Mouse (Mus musculus) kidney, adult 9 months (tissue): ENCODE results near the gene Mpp1.
A peak's percentile ranks its signal among the peaks of the same experiment; 100 is the strongest.

ENCODE experiments used
- DNase-seq: peaks from one replicate; pipeline ENCODE4 v3.0.0; 2022

Mpp1 gene

GRCm38 (mm10) chrX:75083982-75084773, 46.6 kb downstream of the Mpp1 start:
- peak; percentile 6 for DNase-seq

DNA sequence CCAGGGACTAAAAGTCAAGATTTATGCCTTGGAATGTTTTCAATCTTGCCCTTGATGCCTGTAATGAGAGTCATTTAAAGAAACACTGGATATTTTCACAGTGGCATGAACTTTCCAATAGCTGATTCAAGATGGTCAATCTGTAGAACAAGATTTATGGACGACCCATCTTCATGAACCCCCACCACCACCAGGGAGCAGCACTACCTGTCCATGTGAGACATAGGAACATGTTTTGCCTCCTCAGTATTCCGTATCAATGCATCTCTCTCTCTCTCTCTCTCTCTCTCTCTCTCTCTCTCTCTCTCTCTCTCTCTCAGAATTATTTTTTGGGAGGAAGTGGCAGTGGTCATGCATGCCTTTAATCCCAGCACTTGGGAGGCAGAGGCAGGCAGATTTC, 48.5 kb downstream of the Mpp1 start:
- no peak for DNase-seq
